Mouse (Mus musculus) hindbrain, embryonic 13.5 days (tissue): ENCODE results near the gene Ndufv3. TPM values are rescaled to one million over a fixed set of nuclear protein-coding genes. Genes with fewer than 3 reads are reported as not detected.
A peak's percentile ranks its signal among the peaks of the same experiment; 100 is the strongest.
"Not testable (repeated sequence)": the region's sequence is repeated elsewhere in the genome, so short reads cannot be mapped to it uniquely, and the experiment has no call there.

Source experiments
- ATAC-seq: fragments of 200-750 bp; cut with Nextera tagmentation; 2 replicates; pipeline ENCODE4 v1.8.0; 2017; ENCODE audit warnings: moderate TSS enrichment; ENCODE audit not compliant: low FRiP score
- H3K27ac ChIP-seq: fragments of 300-500 bp; sonication (generic); 2 replicates; pipeline ENCODE4 v1.5.1; 2015; ENCODE audit warnings: inconsistent platforms, mild to moderate bottlenecking, moderate library complexity
- H3K27me3 ChIP-seq: fragments of 300-500 bp; sonication (generic); 2 replicates; pipeline ENCODE4 v1.6.1; 2015; ENCODE audit warnings: mild to moderate bottlenecking, inconsistent platforms
- H3K36me3 ChIP-seq: fragments of 300-500 bp; sonication (generic); 2 replicates; pipeline ENCODE4 v1.6.1; 2015; ENCODE audit warnings: mild to moderate bottlenecking, inconsistent platforms
- H3K4me1 ChIP-seq: fragments of 300-500 bp; sonication (generic); replicated peaks from 2 replicates; pipeline ENCODE4 v1.6.1; 2015; ENCODE audit warnings: inconsistent platforms
- H3K4me2 ChIP-seq: fragments of 300-500 bp; sonication (generic); 2 replicates; pipeline ENCODE4 v1.6.1; 2015; ENCODE audit warnings: inconsistent platforms, mild to moderate bottlenecking, moderate library complexity
- H3K4me3 ChIP-seq: fragments of 300-500 bp; sonication (generic); 2 replicates; pipeline ENCODE4 v1.5.1; 2015; ENCODE audit warnings: mild to moderate bottlenecking, inconsistent platforms
- H3K9ac ChIP-seq: fragments of 300-500 bp; sonication (generic); 2 replicates; pipeline ENCODE4 v1.6.1; 2015; ENCODE audit warnings: mild to moderate bottlenecking, inconsistent platforms
- H3K9me3 ChIP-seq: fragments of 300-500 bp; sonication (generic); 2 replicates; pipeline ENCODE4 v1.6.1; 2016; ENCODE audit warnings: inconsistent platforms
- WGBS: fragments of 180-500 bp; shearing (Covaris S2); methylation state at CpG from one replicate; pipeline ENCODE4 v1.1.7; 2015; 5-methylcytosine and 5-hydroxymethylcytosine counted together
- polyA plus RNA-seq: library from polyadenylated mRNA; unstranded; fragments of >200 nt; fragmentation: Nextera tagmentation; extraction: Ambion mirVana; gene quantifications from 2 replicates; pipeline ENCODE4 v1.2.1, GENCODE M21; 2015

Ndufv3 gene
- polyA plus RNA-seq, 1 experiment from 2014 or later: 414 TPM

DNA sequence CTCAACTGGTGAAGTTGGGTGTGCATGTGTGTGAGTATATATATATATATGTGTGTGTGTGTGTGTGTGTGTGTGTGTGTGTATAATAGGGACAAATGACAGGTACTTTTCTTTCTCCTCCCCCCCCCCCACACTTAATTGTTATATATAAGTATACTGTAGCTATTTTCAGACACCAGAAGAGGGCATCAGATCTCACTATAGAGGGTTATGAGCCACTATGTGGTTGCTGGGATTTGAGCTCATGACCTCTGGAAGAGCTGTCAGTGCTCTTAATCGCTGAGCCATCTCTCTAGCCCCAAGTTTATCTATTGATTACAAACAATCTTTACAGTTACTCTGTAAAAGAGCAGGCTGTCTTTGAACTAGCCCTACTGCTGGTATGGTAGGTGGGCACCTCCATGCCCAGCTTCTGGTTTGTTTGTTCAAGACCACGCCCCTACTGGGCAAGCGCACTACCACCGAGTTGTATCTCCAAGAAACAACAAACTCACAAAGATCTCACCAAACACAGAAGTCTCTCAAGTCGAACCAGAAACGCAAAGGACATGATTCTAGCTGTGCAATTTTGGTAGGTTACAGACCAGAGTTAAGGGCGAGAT, 470 bp upstream of the Ndufv3 start:
- H3K4me3 ChIP-seq: peak overlapping the region; percentile 60
- ATAC-seq: peak; percentile 70
- WGBS: 2% methylated on average over 7 of the region's 7 CpGs
- no peaks in the 10 kb centered on the region for H3K9me3 ChIP-seq
- peaks cover 42% of the 10 kb centered on the region for H3K4me1 ChIP-seq
- H3K4me2 ChIP-seq: peak overlapping the region; percentile 75
- H3K9ac ChIP-seq: peak overlapping the region; percentile 11; the same call in 1 of the 2 replicates
- peak overlapping the region; percentile 44 for H3K27ac ChIP-seq
- H3K36me3 ChIP-seq: peaks cover 12% of the 10 kb centered on the region
- H3K27me3 ChIP-seq: no peaks in the 10 kb centered on the region

DNA sequence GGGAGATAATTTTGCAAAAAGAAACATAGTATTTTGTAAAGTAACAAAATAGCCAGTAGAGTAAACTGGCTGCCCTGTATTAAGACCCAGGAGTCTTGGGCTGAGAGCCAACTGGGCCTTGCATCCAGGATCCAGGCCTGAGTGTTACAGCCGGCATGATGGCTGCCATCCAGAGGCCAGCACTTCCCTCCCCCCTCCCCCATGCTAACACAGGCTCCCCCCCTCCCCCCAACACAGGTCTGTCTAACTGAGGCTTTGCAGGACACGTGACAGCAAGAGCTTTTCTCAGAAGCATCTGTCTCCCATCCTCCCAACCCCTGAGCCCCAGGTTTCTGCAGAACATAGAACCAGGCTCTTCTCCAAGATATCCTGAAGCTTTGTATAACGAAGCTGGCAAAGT, 980 bp downstream of the Ndufv3 start:
- 19% methylated on average over 3 of the region's 3 CpGs for WGBS

DNA sequence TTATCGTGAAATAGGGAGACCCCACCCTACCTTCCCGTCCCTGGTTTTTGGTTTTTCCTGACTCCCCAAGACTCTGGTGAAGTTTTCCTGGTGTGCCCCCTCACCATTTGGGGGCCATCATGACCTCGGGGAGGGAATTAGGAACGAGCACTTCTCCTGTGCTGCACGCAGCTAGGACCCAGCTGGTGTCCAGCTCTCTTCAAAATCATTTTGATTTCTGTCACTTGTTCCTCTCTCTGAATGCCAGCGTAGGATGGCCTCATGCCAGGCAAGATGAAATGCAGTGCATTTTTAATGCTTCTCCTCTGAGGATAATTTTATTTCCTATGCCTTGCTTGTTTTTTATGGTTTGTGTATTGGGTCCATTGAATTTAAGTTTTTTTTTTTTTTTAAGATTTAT, 2.0 kb downstream of the Ndufv3 start:
- Histone ChIP-seq H3K9ac (no peak overlapping the region; the same call in 1 of the 2 replicates), H3K4me1 (peaks cover 43% of the 10 kb centered on the region), H3K27ac (peak overlapping the region; percentile 62), H3K27me3 (no peaks in the 10 kb centered on the region), H3K4me2 (peak overlapping the region; percentile 75), H3K4me3 (no peak overlapping the region), H3K9me3 (no peaks in the 10 kb centered on the region), H3K36me3 (peaks cover 24% of the 10 kb centered on the region)
- ATAC-seq: no peak
- 68% methylated on average over 6 of the region's 6 CpGs for WGBS

More for the DNA sequence above, 980 bp downstream of the Ndufv3 start:
- H3K36me3 ChIP-seq: peaks cover 20% of the 10 kb centered on the region
- peaks cover 43% of the 10 kb centered on the region for H3K4me1 ChIP-seq
- H3K27ac ChIP-seq: peak overlapping the region; percentile 82
- H3K9me3 ChIP-seq: no peaks in the 10 kb centered on the region
- peak overlapping the region; percentile 77 for H3K9ac ChIP-seq
- H3K4me2 ChIP-seq: peak overlapping the region; percentile 75
- no peaks in the 10 kb centered on the region for H3K27me3 ChIP-seq
- ATAC-seq: no peak
- H3K4me3 ChIP-seq: peak overlapping the region; percentile 60

DNA sequence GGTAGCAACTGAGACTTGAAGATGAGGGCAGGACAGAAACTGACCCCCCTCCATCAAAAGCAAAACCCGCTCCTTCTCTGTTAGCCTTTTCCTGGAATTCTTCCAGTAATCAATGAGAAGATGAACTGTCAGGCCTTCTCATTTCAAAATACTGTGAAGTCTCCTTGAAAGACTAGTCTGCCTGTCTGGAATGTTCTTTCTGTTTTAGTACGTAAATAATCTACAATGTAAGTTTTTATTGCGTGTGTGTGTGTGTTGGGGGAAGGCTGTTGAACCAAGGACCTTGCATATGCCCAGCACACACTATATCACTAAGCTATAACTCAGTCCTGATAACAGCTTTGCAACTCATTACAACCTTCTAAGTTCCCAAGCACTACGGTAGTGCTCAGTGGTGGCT, 5.2 kb downstream of the Ndufv3 start:
- H3K27me3 ChIP-seq: no peaks in the 10 kb centered on the region
- no peak overlapping the region for H3K9ac ChIP-seq
- H3K4me2 ChIP-seq: no peak overlapping the region
- H3K36me3 ChIP-seq: peaks cover 49% of the 10 kb centered on the region
- 95% methylated on average over 4 of the region's 4 CpGs for whole genome bisulfite sequencing
- no peak overlapping the region for H3K27ac ChIP-seq
- no peak for ATAC-seq
- no peak overlapping the region for H3K4me3 ChIP-seq
- H3K9me3 ChIP-seq: no peaks in the 10 kb centered on the region
- H3K4me1 ChIP-seq: peaks cover 33% of the 10 kb centered on the region

DNA sequence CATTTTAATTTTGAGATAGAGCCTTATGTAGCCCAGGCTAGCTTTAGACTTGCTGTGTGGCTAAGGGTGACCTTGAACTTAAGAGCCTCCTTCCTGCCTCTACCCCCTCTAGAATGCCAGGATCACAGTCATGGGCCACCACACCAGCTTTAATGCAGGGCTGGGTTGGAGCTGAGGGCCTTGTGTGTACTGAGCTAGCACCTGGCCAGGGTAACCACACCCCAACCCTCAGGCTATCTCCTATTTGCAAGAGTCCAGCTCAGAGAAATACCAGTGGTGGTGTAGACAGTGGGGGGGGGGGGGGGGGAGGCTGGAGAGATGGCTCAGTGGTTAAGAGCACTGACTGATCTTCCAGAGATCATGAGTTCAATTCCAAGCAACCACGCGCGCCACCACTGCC, 5.9 kb downstream of the Ndufv3 start:
- no peak overlapping the region for H3K9ac ChIP-seq
- H3K4me3 ChIP-seq: no peak overlapping the region
- peaks cover 28% of the 10 kb centered on the region for H3K4me1 ChIP-seq
- H3K9me3 ChIP-seq: no peaks in the 10 kb centered on the region
- H3K27ac ChIP-seq: no peak overlapping the region
- H3K4me2 ChIP-seq: no peak overlapping the region
- H3K27me3 ChIP-seq: no peaks in the 10 kb centered on the region
- ATAC-seq: no peak
- H3K36me3 ChIP-seq: peaks cover 52% of the 10 kb centered on the region
- WGBS: 100% methylated on average over 3 of the region's 3 CpGs

DNA sequence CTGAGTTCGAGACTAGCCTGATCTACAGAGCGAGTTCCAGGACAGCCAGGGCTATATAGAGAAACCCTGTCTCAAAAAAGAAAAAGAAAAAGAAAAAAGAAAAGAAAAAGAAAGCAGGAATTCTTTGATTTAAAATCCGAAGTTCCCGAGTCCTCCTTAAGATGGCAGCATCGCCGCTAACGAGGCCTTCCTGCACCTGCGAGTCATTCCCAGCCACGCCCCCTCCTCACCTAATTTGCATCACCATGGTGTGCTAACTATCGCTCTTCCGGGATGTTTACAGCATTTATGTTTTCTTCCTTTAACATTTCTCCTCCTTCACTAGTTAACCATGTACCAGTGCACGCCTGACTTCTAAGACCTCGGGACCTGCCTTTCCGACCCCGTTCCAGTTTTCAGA, 9.4 kb downstream of the Ndufv3 start:
- no peak overlapping the region for H3K4me3 ChIP-seq
- H3K36me3 ChIP-seq: peaks cover 55% of the 10 kb centered on the region
- H3K27me3 ChIP-seq: no peaks in the 10 kb centered on the region
- H3K9ac ChIP-seq: 0 out of 2 replicates have a peak overlapping the region, but pooled peaks have one; percentile 11
- no peak overlapping the region for H3K27ac ChIP-seq
- peak overlapping the region; percentile 20; the same call in 1 of the 2 replicates for H3K4me2 ChIP-seq
- WGBS: 26% methylated on average over 15 of the region's 15 CpGs
- H3K4me1 ChIP-seq: 0 out of 2 replicates have a peak, but pooled peaks cover 5% of the 10 kb centered on the region
- 0 out of 2 replicates have a peak, but pooled peaks have one; percentile 32 for ATAC-seq
- H3K9me3 ChIP-seq: no peaks in the 10 kb centered on the region

DNA sequence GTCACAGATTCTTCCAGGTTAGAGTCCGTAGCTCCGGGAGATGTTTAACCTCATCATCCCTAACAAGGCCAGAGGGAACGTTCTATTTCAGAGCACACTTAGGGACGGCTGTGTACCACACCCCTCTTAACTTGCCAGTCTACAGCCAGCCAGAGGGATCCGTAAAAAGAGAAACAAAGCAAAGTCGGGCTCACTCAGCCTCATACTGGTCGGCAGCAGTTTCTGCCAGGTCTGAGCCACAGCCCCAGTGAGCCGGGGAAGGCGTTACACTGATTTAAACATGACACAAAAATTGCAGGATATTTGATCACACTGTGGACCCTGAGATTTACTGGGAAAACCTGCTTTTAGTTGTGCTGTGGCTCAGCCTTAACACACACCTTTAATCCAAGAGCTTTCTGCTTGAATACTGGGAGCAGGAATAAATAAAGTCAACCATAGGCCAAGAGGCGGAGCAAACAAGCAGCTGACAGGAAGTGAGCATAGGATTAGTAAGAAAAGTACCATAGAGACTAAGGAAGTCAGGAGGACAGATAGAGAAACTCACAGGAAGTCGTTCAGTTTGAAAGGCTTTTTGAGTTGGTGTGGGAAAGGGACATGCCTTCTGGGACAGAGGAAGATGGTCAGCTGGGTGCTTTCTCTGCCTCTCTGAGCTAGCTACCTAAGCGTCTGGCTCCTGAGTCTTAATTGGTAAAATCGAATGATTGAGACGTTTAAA, 11.7 kb downstream of the Ndufv3 start:
- Histone ChIP-seq H3K9me3 (no peaks in the 10 kb centered on the region), H3K4me3 (no peak overlapping the region), H3K4me2 (no peak overlapping the region), H3K4me1 (peaks cover 15% of the 10 kb centered on the region), H3K9ac (no peak overlapping the region), H3K27ac (no peak overlapping the region), H3K36me3 (peaks cover 46% of the 10 kb centered on the region), H3K27me3 (no peaks in the 10 kb centered on the region)
- WGBS: 89% methylated on average over 14 of the region's 14 CpGs
- ATAC-seq: no peak

DNA sequence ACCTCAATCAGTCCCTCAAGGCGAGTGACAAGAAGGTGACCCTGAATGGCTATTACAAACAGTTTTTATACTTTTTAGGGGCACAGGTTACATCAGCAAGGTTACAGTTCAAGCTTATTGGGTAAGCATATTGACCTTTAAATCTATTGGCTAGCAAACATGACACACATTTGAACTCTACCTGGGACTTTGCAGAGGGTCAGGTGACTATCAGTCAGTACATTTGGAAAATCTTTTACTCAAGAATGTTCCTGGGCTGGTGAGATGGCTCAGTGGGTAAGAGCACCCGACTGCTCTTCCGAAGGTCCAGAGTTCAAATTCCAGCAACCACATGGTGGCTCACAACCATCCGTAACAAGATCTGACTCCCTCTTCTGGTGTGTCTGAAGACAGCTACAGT, 12.4 kb downstream of the Ndufv3 start:
- H3K9me3 ChIP-seq: not testable (repeated sequence)
- H3K36me3 ChIP-seq: peaks cover 39% of the 10 kb centered on the region

DNA sequence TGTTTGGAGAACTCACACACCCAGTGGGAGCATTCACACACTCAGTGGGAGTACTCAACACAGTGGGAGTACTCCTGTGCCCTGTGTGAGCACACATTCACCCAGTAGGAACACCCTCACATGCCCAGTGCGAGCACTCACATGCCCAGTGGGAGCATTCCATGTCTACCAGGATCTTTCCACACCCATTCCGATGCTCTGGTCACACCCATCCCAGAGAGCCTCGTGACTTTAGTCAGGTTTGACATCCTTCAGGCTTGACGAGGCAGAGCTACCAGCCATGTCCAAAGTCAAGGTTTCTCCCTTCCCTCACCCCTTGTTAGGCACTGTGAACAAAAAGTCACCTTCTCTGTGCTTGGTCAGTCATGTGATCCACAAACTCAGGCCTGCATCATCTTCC, 15.4 kb downstream of the Ndufv3 start:
- Histone ChIP-seq H3K27ac (peak overlapping the region; percentile 95), H3K4me2 (peak overlapping the region; percentile 11; the same call in 1 of the 2 replicates), H3K36me3 (peaks cover 17% of the 10 kb centered on the region), H3K4me1 (peaks cover 15% of the 10 kb centered on the region), H3K9ac (peak overlapping the region; percentile 43; the same call in 1 of the 2 replicates), H3K9me3 (no peaks in the 10 kb centered on the region), H3K4me3 (no peak overlapping the region), H3K27me3 (no peaks in the 10 kb centered on the region)
- peak; percentile 54 for ATAC-seq
- 64% methylated on average over 4 of the region's 4 CpGs for WGBS

More for the DNA sequence above, 12.4 kb downstream of the Ndufv3 start:
- not testable (repeated sequence) for H3K4me2 ChIP-seq, H3K9ac ChIP-seq, H3K27me3 ChIP-seq, H3K4me3 ChIP-seq, H3K27ac ChIP-seq, ATAC-seq
- WGBS: 91% methylated on average over 4 of the region's 4 CpGs
- peaks cover 15% of the 10 kb centered on the region for H3K4me1 ChIP-seq

DNA sequence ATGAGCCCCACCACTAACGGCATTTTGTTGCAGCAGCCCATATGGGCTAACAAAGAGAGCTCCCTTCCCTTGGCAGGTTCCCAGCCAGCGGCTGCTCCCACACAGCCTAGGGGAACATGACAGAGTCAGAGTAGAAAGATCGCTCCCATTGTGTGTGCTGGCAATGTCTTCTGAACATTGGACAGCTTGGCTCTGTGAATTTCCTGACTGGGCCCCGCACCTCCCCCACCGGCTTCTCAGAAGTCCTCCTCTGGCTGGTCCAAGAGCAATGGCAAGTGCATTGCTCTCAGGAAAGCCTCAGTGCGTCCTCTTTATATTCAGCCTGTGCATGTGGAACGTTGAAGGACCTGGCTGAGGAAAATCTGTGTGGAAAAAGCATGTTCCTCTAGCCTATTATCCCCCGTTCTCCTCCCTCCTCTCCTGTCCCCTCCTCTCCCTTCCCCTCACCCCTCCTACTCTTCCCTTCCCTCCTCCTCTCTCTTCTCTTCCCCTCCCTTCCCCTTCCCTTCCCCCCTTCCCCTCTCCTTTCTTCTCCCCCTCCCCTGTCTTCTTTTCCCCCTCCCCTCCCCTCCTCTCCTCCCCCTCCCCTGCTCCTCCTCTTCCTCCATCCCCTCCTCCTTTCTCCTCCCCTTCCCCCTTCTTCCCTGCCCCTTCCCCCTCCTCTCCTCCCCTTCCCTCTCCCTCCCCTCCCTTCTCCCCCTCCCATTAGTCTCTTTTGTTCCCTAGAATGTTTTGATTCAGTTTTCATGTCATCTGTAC, 16.1 kb downstream of the Ndufv3 start:
- 14% methylated on average over 8 of the region's 8 CpGs for WGBS
- Histone ChIP-seq H3K27me3 (no peaks in the 10 kb centered on the region), H3K9ac (peak overlapping the region; percentile 43), H3K4me3 (no peak overlapping the region), H3K9me3 (no peaks in the 10 kb centered on the region), H3K36me3 (peaks cover 13% of the 10 kb centered on the region), H3K27ac (peak overlapping the region; percentile 95), H3K4me1 (peaks cover 18% of the 10 kb centered on the region), H3K4me2 (peak overlapping the region; percentile 11; the same call in 1 of the 2 replicates)
- ATAC-seq: peak; percentile 91

DNA sequence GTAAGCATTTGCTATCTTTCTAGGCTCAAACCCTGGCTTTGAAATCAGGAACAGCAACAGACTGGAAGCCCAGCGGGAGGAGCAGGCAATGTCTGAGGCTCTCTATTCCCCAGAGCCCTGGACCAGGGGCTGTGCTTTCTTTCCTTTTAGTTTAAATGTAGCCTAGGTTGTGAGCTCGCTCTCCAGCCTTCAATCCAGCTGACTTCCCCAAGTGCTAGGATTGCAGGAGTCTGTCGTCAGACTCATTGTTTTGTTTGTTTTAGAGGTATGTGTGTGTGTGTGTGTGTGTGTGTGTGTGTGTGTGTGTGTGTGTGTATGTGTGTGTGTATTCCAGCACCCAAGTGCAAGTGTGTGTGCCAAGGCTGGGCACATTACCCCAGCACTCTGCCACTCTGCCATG, 20.2 kb downstream of the Ndufv3 start:
- H3K4me2 ChIP-seq: no peak overlapping the region
- H3K27ac ChIP-seq: peak overlapping the region; percentile 76
- 63% methylated on average over 3 of the region's 3 CpGs for WGBS

DNA sequence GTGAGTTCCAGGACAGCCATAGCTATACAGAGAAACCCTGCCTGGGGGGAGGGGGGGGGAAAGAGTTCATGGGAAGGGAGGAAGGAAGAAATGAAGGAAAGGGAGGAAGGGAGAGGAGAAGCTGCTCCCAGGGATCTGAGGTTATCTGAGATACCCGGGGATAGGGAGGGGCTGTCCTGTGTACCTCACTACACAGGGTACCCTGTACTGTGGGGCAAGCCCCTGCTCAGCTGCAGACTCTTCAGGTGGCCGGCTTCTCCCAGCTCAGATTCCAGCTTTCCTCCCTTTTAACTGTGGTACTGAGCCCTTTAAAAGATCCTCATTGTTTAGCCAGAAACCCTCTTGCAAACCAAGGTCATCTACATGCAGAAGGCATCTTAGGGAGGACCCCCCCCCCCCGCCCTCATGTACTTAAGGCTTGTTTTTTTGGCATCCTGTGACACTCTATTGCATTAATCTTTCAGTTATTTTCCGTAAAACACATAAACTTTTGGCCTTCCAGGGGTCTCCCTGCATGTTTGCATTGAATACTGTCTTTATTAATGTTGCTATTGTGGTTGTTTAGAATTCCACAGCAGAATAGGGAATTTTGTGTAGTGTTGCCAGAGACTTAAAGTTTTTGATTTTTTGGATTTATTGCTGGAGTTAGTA, 21.0 kb downstream of the Ndufv3 start:
- H3K4me3 ChIP-seq: no peak overlapping the region
- no peaks in the 10 kb centered on the region for H3K36me3 ChIP-seq
- peaks cover 25% of the 10 kb centered on the region for H3K4me1 ChIP-seq
- ATAC-seq: no peak
- H3K27ac ChIP-seq: peak overlapping the region; percentile 76
- H3K9me3 ChIP-seq: no peaks in the 10 kb centered on the region
- WGBS: 50% methylated on average over 4 of the region's 4 CpGs
- no peaks in the 10 kb centered on the region for H3K27me3 ChIP-seq
- H3K4me2 ChIP-seq: no peak overlapping the region
- H3K9ac ChIP-seq: no peak overlapping the region

More for the DNA sequence above, 20.2 kb downstream of the Ndufv3 start:
- H3K36me3 ChIP-seq: no peaks in the 10 kb centered on the region
- no peak overlapping the region for H3K4me3 ChIP-seq
- H3K9ac ChIP-seq: no peak overlapping the region
- no peaks in the 10 kb centered on the region for H3K27me3 ChIP-seq
- ATAC-seq: no peak
- H3K9me3 ChIP-seq: no peaks in the 10 kb centered on the region
- H3K4me1 ChIP-seq: peaks cover 33% of the 10 kb centered on the region
